Mouse (Mus musculus) liver, embryonic 15.5 days (tissue): ENCODE results near the gene Rsrc1. TPM values are rescaled to one million over a fixed set of nuclear protein-coding genes. Genes with fewer than 3 reads are reported as not detected.
"Not testable (repeated sequence)": the region's sequence is repeated elsewhere in the genome, so short reads cannot be mapped to it uniquely, and the experiment has no call there.

Experiments
- ATAC-seq: fragments of 200-750 bp; cut with Nextera tagmentation; 2 replicates; pipeline ENCODE4 v1.8.0; 2017; ENCODE audit warnings: moderate number of reproducible peaks, mild to moderate bottlenecking, moderate library complexity; ENCODE audit not compliant: insufficient read depth
- H3K27ac ChIP-seq: fragments of 300-500 bp; sonication (generic); replicated peaks from 2 replicates; pipeline ENCODE4 v1.5.1; 2015; ENCODE audit warnings: mild to moderate bottlenecking, inconsistent platforms
- H3K27me3 ChIP-seq: fragments of 300-500 bp; sonication (generic); 2 replicates; pipeline ENCODE4 v1.6.1; 2015; ENCODE audit warnings: mild to moderate bottlenecking, inconsistent platforms
- H3K36me3 ChIP-seq: fragments of 300-500 bp; sonication (generic); replicated peaks from 2 replicates; pipeline ENCODE4 v1.6.1; 2015; ENCODE audit warnings: moderate library complexity, mild to moderate bottlenecking, inconsistent platforms
- H3K4me1 ChIP-seq: fragments of 300-500 bp; sonication (generic); replicated peaks from 2 replicates; pipeline ENCODE4 v1.6.1; 2015; ENCODE audit warnings: inconsistent platforms
- H3K4me2 ChIP-seq: fragments of 300-500 bp; sonication (generic); 2 replicates; pipeline ENCODE4 v1.6.1; 2015; ENCODE audit warnings: moderate library complexity, mild to moderate bottlenecking, inconsistent platforms
- H3K4me3 ChIP-seq: fragments of 300-500 bp; sonication (generic); replicated peaks from 2 replicates; pipeline ENCODE4 v1.5.1; 2015; ENCODE audit warnings: mild to moderate bottlenecking, inconsistent platforms
- H3K9ac ChIP-seq: fragments of 300-500 bp; sonication (generic); 2 replicates; pipeline ENCODE4 v1.6.1; 2015; ENCODE audit warnings: moderate library complexity, mild to moderate bottlenecking, inconsistent platforms
- H3K9me3 ChIP-seq: fragments of 300-500 bp; sonication (generic); replicated peaks from 2 replicates; pipeline ENCODE4 v1.6.1; 2016; ENCODE audit warnings: inconsistent platforms
- WGBS: fragments of 180-500 bp; shearing (Covaris S2); methylation state at CpG from one replicate; pipeline ENCODE4 v1.1.7; 2015; ENCODE audit warnings: mixed read lengths; ENCODE audit not compliant: insufficient replicate concordance; 5-methylcytosine and 5-hydroxymethylcytosine counted together
- polyA plus RNA-seq: library from polyadenylated mRNA; unstranded; fragments of >200 nt; fragmentation: Nextera tagmentation; extraction: Ambion mirVana; gene quantifications from 2 replicates; pipeline ENCODE4 v1.2.1, GENCODE M21; 2015

Rsrc1 gene
- polyA plus RNA-seq, 1 experiment from 2014 or later: 6.6 TPM

DNA sequence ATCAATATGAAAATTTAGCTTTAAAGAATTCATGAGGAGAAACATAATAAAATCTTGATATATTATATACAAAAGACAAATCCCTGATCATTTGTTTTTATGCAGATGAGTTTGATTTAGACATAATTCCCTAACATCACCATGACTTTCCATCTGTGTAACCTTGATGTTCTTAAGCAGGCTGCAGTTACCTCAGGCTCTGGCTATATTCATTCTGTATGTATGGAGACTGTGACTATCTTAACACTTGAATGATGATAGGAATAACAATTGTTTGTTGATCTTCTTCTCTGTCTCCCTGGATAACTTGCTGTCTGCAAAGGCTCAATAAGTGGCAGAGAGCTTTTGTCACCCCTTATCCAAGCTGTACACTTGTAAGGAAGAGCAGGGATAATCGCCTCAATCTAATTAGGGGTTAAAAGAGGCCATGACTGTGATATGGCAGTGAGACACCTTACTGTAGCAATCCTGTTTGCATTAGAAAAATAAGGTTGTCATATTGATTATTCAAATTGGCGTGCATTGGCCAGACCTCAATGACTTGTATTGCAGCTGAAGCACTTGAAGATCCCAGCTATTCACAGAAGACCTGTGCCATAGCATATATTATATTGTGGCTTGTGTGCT is 154.7 kb downstream of the Rsrc1 start:
- no peaks in the 10 kb centered on the region for H3K4me1 ChIP-seq
- no peak overlapping the region for H3K4me2 ChIP-seq
- H3K36me3 ChIP-seq: no peaks in the 10 kb centered on the region
- WGBS: 64% methylated on average over 2 of the region's 2 CpGs
- H3K9me3 ChIP-seq: no peaks in the 10 kb centered on the region
- H3K27ac ChIP-seq: no peak overlapping the region
- ATAC-seq: no peak
- no peaks in the 10 kb centered on the region for H3K27me3 ChIP-seq
- H3K4me3 ChIP-seq: no peak overlapping the region
- H3K9ac ChIP-seq: no peak overlapping the region

DNA sequence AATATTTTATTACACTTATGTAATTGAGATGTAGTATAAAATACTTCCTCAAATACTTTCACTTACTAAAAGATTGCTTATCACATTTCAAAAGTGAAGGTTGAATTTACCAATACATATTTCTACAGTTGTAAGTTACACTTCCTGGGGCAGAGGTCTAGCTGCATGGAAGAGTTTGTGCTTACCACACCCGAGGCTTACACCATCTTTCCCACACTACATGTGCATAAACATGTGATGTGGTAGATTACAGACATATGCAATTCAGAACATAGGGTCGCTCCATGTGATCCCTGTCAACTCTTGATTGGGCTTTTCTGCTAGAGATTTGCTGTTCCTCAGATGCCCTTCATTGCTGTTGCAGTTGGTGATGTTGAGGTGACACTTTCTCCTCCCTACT is 163.8 kb downstream of the Rsrc1 start:
- Histone ChIP-seq H3K4me3 (no peak overlapping the region), H3K27me3 (no peaks in the 10 kb centered on the region), H3K4me1 (no peaks in the 10 kb centered on the region), H3K9me3 (no peaks in the 10 kb centered on the region), H3K27ac (no peak overlapping the region), H3K9ac (no peak overlapping the region), H3K4me2 (no peak overlapping the region), H3K36me3 (no peaks in the 10 kb centered on the region)
- 62% methylated on average over 2 of the region's 2 CpGs for WGBS
- no peak for ATAC-seq

GRCm38 (mm10) chr3:67146280-67146679 is 165.1 kb downstream of the Rsrc1 start:
- Histone ChIP-seq H3K4me2 (no peak overlapping the region), H3K4me3 (no peak overlapping the region), H3K27me3 (no peaks in the 10 kb centered on the region), H3K36me3 (no peaks in the 10 kb centered on the region), H3K27ac (no peak overlapping the region), H3K9me3 (no peaks in the 10 kb centered on the region), H3K9ac (no peak overlapping the region), H3K4me1 (no peaks in the 10 kb centered on the region)
- WGBS: 95% methylated on average over 1 of the region's 1 CpGs
- ATAC-seq: no peak

DNA sequence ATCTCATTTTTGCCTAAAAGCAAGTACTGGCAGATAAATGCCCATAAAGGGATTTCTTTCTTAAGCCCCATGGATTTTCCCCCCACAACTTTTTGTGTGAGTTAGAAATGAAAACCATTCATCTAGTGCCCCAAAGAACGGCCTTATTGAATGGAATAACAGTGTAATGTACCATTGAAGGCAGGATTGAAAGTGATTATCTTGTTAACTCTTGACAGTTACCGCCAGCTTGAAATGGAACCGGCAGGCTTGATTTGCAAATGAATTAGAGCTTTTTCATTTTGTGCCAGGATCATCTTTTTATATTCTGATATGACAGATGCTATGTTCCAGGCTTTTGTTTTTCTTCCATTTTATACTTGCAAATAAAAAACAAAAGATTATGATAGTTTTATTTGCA is 166.1 kb downstream of the Rsrc1 start:
- H3K27ac ChIP-seq: no peak overlapping the region
- H3K4me1 ChIP-seq: no peaks in the 10 kb centered on the region
- H3K9me3 ChIP-seq: no peaks in the 10 kb centered on the region
- H3K36me3 ChIP-seq: no peaks in the 10 kb centered on the region
- H3K4me2 ChIP-seq: no peak overlapping the region
- no peak overlapping the region for H3K4me3 ChIP-seq
- 76% methylated on average over 3 of the region's 3 CpGs for WGBS
- no peak for ATAC-seq
- no peak overlapping the region for H3K9ac ChIP-seq
- H3K27me3 ChIP-seq: no peaks in the 10 kb centered on the region

GRCm38 (mm10) chr3:67197179-67197578 is 216.0 kb downstream of the Rsrc1 start:
- no peaks in the 10 kb centered on the region for H3K36me3 ChIP-seq
- no peak overlapping the region for H3K4me3 ChIP-seq
- no peaks in the 10 kb centered on the region for H3K4me1 ChIP-seq
- H3K27me3 ChIP-seq: no peaks in the 10 kb centered on the region
- no peak overlapping the region for H3K9ac ChIP-seq
- WGBS: 36% methylated on average over 3 of the region's 3 CpGs
- H3K27ac ChIP-seq: no peak overlapping the region
- no peak for ATAC-seq
- no peaks in the 10 kb centered on the region for H3K9me3 ChIP-seq
- H3K4me2 ChIP-seq: no peak overlapping the region

DNA sequence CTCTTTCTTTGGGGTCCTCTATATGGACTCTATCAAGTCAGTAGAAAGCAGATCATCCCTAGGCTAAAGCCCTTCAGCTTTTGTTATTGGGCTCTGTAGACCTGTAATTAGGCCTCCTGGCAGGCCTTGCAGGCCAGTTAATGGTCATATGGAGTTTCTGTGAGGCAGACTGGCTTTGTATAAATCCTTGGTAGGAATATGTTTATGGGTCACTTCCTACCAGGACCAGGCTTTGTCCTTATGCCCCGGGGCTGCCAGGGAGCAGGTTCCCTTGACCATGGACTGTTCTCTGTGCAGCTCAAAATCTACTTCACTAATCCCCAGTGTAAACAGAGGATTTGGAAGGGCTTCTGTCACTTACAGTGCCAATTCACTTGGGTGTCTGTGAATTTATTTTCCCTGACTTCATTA is 231.9 kb downstream of the Rsrc1 start:
- WGBS: 67% methylated on average over 1 of the region's 1 CpGs
- no peaks in the 10 kb centered on the region for H3K27me3 ChIP-seq
- no peak for ATAC-seq

DNA sequence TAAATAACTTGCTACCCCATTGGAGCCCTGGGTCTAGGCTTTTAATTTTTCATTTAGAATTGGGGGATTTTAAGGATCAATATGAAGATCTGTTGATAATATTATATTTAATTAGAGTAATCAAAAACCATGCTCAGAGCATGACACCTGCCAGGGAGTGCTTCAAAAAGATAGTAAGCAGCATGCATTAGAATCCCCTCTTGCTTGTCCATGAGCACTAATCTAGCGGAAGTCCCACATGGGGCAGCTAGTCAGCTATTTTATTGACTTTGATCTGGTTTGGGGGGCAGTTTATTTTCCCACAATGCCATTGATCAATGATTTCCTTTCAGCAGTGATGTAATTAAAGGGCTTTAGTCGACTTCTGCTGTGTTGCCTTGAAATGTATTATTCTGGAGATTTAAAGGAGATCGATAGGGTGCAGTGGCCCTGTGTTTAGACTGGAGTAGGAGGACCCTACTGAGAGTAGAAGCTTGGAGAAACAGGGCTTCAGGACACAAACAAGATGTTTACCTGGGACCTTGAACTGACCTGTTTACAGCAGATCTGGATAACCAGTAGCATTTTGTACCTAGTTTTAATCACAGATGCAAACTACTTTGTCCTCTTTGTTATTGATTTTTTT is 251.5 kb downstream of the Rsrc1 start:
- Histone ChIP-seq H3K36me3 (no peaks in the 10 kb centered on the region), H3K9me3 (no peaks in the 10 kb centered on the region), H3K4me1 (no peaks in the 10 kb centered on the region), H3K4me2 (no peak overlapping the region), H3K9ac (no peak overlapping the region), H3K4me3 (no peak overlapping the region), H3K27ac (no peak overlapping the region), H3K27me3 (no peaks in the 10 kb centered on the region)
- 56% methylated on average over 3 of the region's 3 CpGs for WGBS
- no peak for ATAC-seq

More for the DNA sequence above, 231.9 kb downstream of the Rsrc1 start:
- H3K4me1 ChIP-seq: no peaks in the 10 kb centered on the region
- no peak overlapping the region for H3K27ac ChIP-seq
- H3K4me2 ChIP-seq: no peak overlapping the region
- H3K4me3 ChIP-seq: no peak overlapping the region
- no peaks in the 10 kb centered on the region for H3K9me3 ChIP-seq
- H3K36me3 ChIP-seq: no peaks in the 10 kb centered on the region
- H3K9ac ChIP-seq: no peak overlapping the region

DNA sequence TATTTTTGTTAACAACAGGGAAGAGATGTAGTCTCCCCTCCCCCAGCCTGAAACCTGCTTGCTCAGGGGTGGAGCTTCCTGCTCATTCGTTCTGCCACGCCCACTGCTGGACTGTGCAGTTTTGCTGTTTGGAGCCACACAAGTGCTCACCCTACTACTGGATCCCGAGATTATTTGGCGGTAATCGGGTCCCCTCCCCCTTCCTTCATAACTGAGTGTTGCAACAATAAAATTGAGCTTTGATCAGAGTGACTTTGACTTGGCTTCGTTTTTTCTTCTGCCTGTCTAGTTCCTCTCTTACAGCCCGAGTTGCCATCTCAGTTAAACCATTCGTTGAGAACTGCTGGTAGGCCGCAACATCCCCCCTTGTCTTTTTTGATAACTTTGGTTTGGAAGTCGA is 261.3 kb downstream of the Rsrc1 start:
- ATAC-seq, H3K9ac ChIP-seq, H3K9me3 ChIP-seq, H3K4me3 ChIP-seq, H3K36me3 ChIP-seq, H3K27ac ChIP-seq, H3K27me3 ChIP-seq, H3K4me2 ChIP-seq, H3K4me1 ChIP-seq: not testable (repeated sequence)
- WGBS: 69% methylated on average over 10 of the region's 10 CpGs

GRCm38 (mm10) chr3:67267448-67267847 is 286.3 kb downstream of the Rsrc1 start:
- H3K4me2 ChIP-seq: no peak overlapping the region
- H3K4me1 ChIP-seq: no peaks in the 10 kb centered on the region
- WGBS: 62% methylated on average over 3 of the region's 3 CpGs
- H3K4me3 ChIP-seq: no peak overlapping the region
- no peaks in the 10 kb centered on the region for H3K9me3 ChIP-seq
- H3K27me3 ChIP-seq: no peaks in the 10 kb centered on the region
- no peaks in the 10 kb centered on the region for H3K36me3 ChIP-seq
- H3K27ac ChIP-seq: no peak overlapping the region
- ATAC-seq: no peak
- no peak overlapping the region for H3K9ac ChIP-seq

DNA sequence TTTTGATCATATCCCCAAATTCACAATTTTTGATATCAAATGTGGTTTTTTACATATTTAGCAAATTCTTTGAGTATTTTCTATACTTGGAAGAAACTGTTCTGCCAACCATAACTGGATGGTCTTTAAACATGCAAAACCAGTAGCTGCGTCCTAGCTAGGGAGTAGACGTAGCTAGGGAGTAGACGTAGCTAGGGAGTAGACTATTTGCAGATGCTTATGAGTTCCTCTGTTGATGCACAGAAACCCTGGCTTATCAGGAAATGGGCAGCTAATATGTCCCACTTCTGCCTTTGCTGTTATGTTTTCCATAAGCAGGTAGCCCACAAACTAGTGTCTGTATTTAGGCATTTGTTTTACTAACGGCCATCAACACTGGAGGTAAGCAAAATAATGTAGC is 298.6 kb downstream of the Rsrc1 start:
- Histone ChIP-seq H3K4me3 (no peak overlapping the region), H3K36me3 (no peaks in the 10 kb centered on the region), H3K27me3 (no peaks in the 10 kb centered on the region), H3K9ac (no peak overlapping the region), H3K9me3 (no peaks in the 10 kb centered on the region), H3K4me1 (peaks cover 4% of the 10 kb centered on the region; the same call in 1 of the 2 replicates), H3K27ac (no peak overlapping the region), H3K4me2 (no peak overlapping the region)
- 46% methylated on average over 4 of the region's 4 CpGs for WGBS
- peak; percentile 82 for ATAC-seq

DNA sequence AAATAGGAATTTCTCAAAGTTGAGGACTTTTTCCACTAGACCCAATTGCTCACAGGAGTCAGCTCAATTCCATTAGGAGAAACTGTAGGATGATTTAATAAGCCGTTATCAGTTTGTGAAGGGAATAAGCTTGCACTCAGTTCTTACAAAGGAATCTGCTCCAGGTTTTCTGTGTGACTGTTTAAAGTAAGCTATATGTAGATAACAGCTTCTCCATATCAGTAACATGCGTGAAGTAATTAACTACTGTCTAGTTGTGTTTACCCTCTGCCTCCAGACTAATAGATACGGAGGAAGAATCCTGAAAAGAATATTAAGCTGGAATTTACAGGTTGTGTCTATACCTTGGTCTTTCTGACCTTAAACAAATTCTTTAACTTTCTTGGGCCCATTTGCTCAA is 299.1 kb downstream of the Rsrc1 start:
- Histone ChIP-seq H3K9ac (no peak overlapping the region), H3K27me3 (no peaks in the 10 kb centered on the region), H3K4me1 (peaks cover 4% of the 10 kb centered on the region; the same call in 1 of the 2 replicates), H3K36me3 (no peaks in the 10 kb centered on the region), H3K27ac (no peak overlapping the region), H3K9me3 (no peaks in the 10 kb centered on the region), H3K4me2 (no peak overlapping the region), H3K4me3 (no peak overlapping the region)
- ATAC-seq: peak; percentile 85
- WGBS: 25% methylated on average over 3 of the region's 3 CpGs

DNA sequence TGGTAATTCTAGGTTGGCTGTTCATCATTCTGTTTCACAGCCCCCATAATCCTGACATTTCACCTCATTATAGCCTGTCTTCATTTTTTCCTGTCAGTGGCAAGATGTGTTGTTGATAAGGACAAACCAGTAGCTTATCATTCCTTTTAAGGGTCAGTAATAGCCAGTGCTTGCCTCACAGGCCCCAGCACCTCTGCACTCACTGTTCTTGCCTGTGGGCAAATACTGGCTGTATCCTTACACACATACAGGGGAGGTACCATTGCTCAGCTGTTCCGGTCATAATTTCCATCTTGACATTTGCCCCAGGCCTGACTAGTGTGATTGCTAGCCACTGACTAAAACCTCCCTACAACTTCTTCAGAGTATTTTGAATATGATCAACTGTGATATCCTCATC is 302.8 kb downstream of the Rsrc1 start:
- H3K9ac ChIP-seq: no peak overlapping the region
- H3K4me1 ChIP-seq: peaks cover 4% of the 10 kb centered on the region; the same call in 1 of the 2 replicates
- no peak overlapping the region for H3K4me3 ChIP-seq
- H3K9me3 ChIP-seq: no peaks in the 10 kb centered on the region
- H3K27ac ChIP-seq: no peak overlapping the region
- no peak overlapping the region for H3K4me2 ChIP-seq
- WGBS: 71% methylated on average over 1 of the region's 1 CpGs
- no peak for ATAC-seq
- H3K36me3 ChIP-seq: no peaks in the 10 kb centered on the region
- H3K27me3 ChIP-seq: no peaks in the 10 kb centered on the region
